Mouse (Mus musculus) myocyte (in vitro differentiated cells): ENCODE data around the gene 1700123L14Rik. TPM values are rescaled to one million over a fixed set of nuclear protein-coding genes. Genes with fewer than 3 reads are reported as not detected.

Experiments
- H3K27me3 ChIP-seq: one replicate; pipeline ENCODE4 v1.6.1; 2011; ENCODE audit not compliant: control insufficient read depth, insufficient read depth, insufficient read length
- H3K36me3 ChIP-seq: one replicate; pipeline ENCODE4 v1.6.1; 2011; ENCODE audit not compliant: control insufficient read depth, insufficient read depth
- H3K4me2 ChIP-seq: one replicate; pipeline ENCODE4 v1.6.1; 2011; ENCODE audit warnings: low read depth, control low read depth
- H3K4me3 ChIP-seq: one replicate; pipeline ENCODE4 v1.5.1; 2011; ENCODE audit warnings: mild to moderate bottlenecking, control low read depth, moderate library complexity
- H3K79me2 ChIP-seq: one replicate; pipeline ENCODE4 v1.6.1; 2011; ENCODE audit not compliant: control insufficient read depth, insufficient read depth
- H3ac ChIP-seq: one replicate; pipeline ENCODE4 v1.6.1; 2011; ENCODE audit not compliant: control insufficient read depth, insufficient read length
- CEBPB ChIP-seq: IDR thresholded peaks from 2 replicates; pipeline ENCODE4 v1.6.1; 2011; ENCODE audit warnings: mild to moderate bottlenecking, moderate library complexity; ENCODE audit not compliant: poor library complexity, insufficient read depth, severe bottlenecking
- E2F4 ChIP-seq: IDR thresholded peaks from one replicate; pipeline ENCODE4 v1.6.1; 2011; ENCODE audit warnings: mild to moderate bottlenecking, control low read depth, moderate library complexity; ENCODE audit not compliant: insufficient read depth
- MAX ChIP-seq: IDR thresholded peaks from one replicate; pipeline ENCODE4 v1.6.1; 2011; ENCODE audit warnings: low read depth, mild to moderate bottlenecking, control low read depth
- MYOD1 ChIP-seq, 3 experiments: IDR thresholded peaks; one replicate each; pipeline ENCODE4 v1.6.1; 2011; ENCODE audit warnings: control low read depth in 2 of 3, low read depth in 2 of 3, mild to moderate bottlenecking in 2 of 3, moderate library complexity in 1 of 3; ENCODE audit not compliant: insufficient read length in 2 of 3, control insufficient read depth in 1 of 3
- MYOG ChIP-seq, 3 experiments: IDR thresholded peaks; one replicate each; pipeline ENCODE4 v1.6.1; 2011; ENCODE audit warnings: control low read depth in 2 of 3, low read depth in 2 of 3, mild to moderate bottlenecking in 2 of 3; ENCODE audit not compliant: insufficient read length in 2 of 3, control insufficient read depth in 1 of 3, insufficient read depth in 1 of 3
- POLR2A ChIP-seq: IDR thresholded peaks from one replicate; pipeline ENCODE4 v1.6.1; 2011; ENCODE audit warnings: low read depth, mild to moderate bottlenecking, control low read depth, moderate library complexity; ENCODE audit not compliant: insufficient read length
- POLR2AphosphoS2 ChIP-seq: IDR thresholded peaks from one replicate; pipeline ENCODE4 v1.6.1; 2011; ENCODE audit warnings: low read depth, control low read depth; ENCODE audit not compliant: insufficient read length
- REST ChIP-seq: IDR thresholded peaks from one replicate; pipeline ENCODE4 v1.6.1; 2011; ENCODE audit warnings: mild to moderate bottlenecking, control low read depth, moderate library complexity; ENCODE audit not compliant: insufficient read depth, insufficient read length
- SRF ChIP-seq: IDR thresholded peaks from one replicate; pipeline ENCODE4 v1.6.1; 2011; ENCODE audit warnings: low read depth; ENCODE audit not compliant: control insufficient read depth, insufficient read length
- TCF12 ChIP-seq: IDR thresholded peaks from one replicate; pipeline ENCODE4 v1.6.1; 2011; ENCODE audit warnings: mild to moderate bottlenecking, control low read depth; ENCODE audit not compliant: poor library complexity, insufficient read depth, severe bottlenecking
- TCF3 ChIP-seq: IDR thresholded peaks from one replicate; pipeline ENCODE4 v1.6.1; 2011; ENCODE audit warnings: low read depth, control low read depth; ENCODE audit not compliant: insufficient read length
- USF1 ChIP-seq: IDR thresholded peaks from one replicate; pipeline ENCODE4 v1.6.1; 2011; ENCODE audit warnings: low read depth, mild to moderate bottlenecking, control low read depth, moderate library complexity
- polyA plus RNA-seq: library from polyadenylated mRNA; unstranded; fragments of >200 nt; fragmentation: generic; extraction: Trizol; gene quantifications from one replicate; pipeline ENCODE4 v1.2.1, GENCODE M21; 2012; ENCODE audit warnings: missing spikeins

Gene 1700123L14Rik
- polyA plus RNA-seq, 1 experiment, result not detected

- no peaks in the 10 kb centered on the region for H3K27me3 ChIP-seq
- H3K4me2 ChIP-seq, result no peak overlapping the region
- H3K4me3 ChIP-seq, result no peak overlapping the region
- H3ac ChIP-seq, result no peak overlapping the region
- no peaks in the 10 kb centered on the region for H3K79me2 ChIP-seq
- H3K36me3 ChIP-seq, result no peaks in the 10 kb centered on the region
- TF ChIP-seq E2F4, result no peak
- no peak for TF ChIP-seq REST
- TF ChIP-seq MYOG (IDR thresholded peaks at IDR 0.05; ENCODE audit: control insufficient read depth in 1 of 3, insufficient read depth in 1 of 3, insufficient read length in 2 of 3, low read depth in 2 of 3), result no peak
- TF ChIP-seq TCF12, result no peak
- no peak for TF ChIP-seq USF1
- TF ChIP-seq MYOD1 (IDR thresholded peaks at IDR 0.05; ENCODE audit: control insufficient read depth in 1 of 3, insufficient read length in 2 of 3, low read depth in 2 of 3), result no peak
- no peak for TF ChIP-seq POLR2AphosphoS2
- TF ChIP-seq SRF, result no peak
- no peak for TF ChIP-seq TCF3
- TF ChIP-seq MAX, result no peak
- no peak for TF ChIP-seq CEBPB
- TF ChIP-seq POLR2A, result no peak
Measured at GRCm38 (mm10) chr6:96167031-96167430, 988 bp upstream of the 1700123L14Rik start.

- H3K27me3 ChIP-seq, result no peaks in the 10 kb centered on the region
- no peak overlapping the region for H3K4me2 ChIP-seq
- H3K79me2 ChIP-seq, result no peaks in the 10 kb centered on the region
- H3K36me3 ChIP-seq, result no peaks in the 10 kb centered on the region
- H3ac ChIP-seq, result no peak overlapping the region
- no peak overlapping the region for H3K4me3 ChIP-seq
- no peak for TF ChIP-seq REST
- TF ChIP-seq MYOD1 (IDR thresholded peaks at IDR 0.05; ENCODE audit: control insufficient read depth in 1 of 3, insufficient read length in 2 of 3, low read depth in 2 of 3), result peak in 1 of 3 experiments; percentile 21
Measured at GRCm38 (mm10) chr6:96165403-96165802, 640 bp downstream of the 1700123L14Rik start.

- no peaks in the 10 kb centered on the region for H3K79me2 ChIP-seq
- no peak for TF ChIP-seq POLR2AphosphoS2
- no peaks in the 10 kb centered on the region for H3K36me3 ChIP-seq
- H3K27me3 ChIP-seq, result no peaks in the 10 kb centered on the region
- H3K4me3 ChIP-seq, result no peak overlapping the region
- no peak overlapping the region for H3ac ChIP-seq
- no peak overlapping the region for H3K4me2 ChIP-seq
Measured at GRCm38 (mm10) chr6:96143326-96143725, 22.7 kb downstream of the 1700123L14Rik start.

- peak overlapping the region; percentile 63 for H3ac ChIP-seq
- peak overlapping the region; percentile 72 for H3K4me2 ChIP-seq
- H3K36me3 ChIP-seq, result no peaks in the 10 kb centered on the region
- no peaks in the 10 kb centered on the region for H3K27me3 ChIP-seq
- H3K4me3 ChIP-seq, result peak overlapping the region; percentile 33
- TF ChIP-seq POLR2AphosphoS2, result no peak
- no peak for TF ChIP-seq TCF12
- no peak for TF ChIP-seq SRF
- TF ChIP-seq TCF3, result no peak
- TF ChIP-seq USF1, result no peak
- H3K79me2 ChIP-seq, result no peaks in the 10 kb centered on the region
Measured at GRCm38 (mm10) chr6:96116534-96117272, 49.3 kb downstream of the 1700123L14Rik start.

GRCm38 (mm10) chr6:96116148-96116533 is 49.9 kb downstream of the 1700123L14Rik start:
- Histone ChIP-seq H3K27me3 (no peaks in the 10 kb centered on the region), H3ac (peak overlapping the region; percentile 63), H3K4me3 (peak overlapping the region; percentile 33), H3K36me3 (no peaks in the 10 kb centered on the region), H3K4me2 (peak overlapping the region; percentile 72), H3K79me2 (no peaks in the 10 kb centered on the region)
- TF ChIP-seq TCF3 (no peak), REST (no peak), CEBPB (no peak), POLR2A (no peak), POLR2AphosphoS2 (no peak), USF1 (no peak), E2F4 (no peak), MYOD1 (IDR thresholded peaks at IDR 0.05; ENCODE audit: control insufficient read depth in 1 of 3, insufficient read length in 2 of 3, low read depth in 2 of 3) (no peak), MAX (no peak)

Other genes starting within 250 kb of the 1700123L14Rik start
- 0.02 TPM for gene Fam19a1, start 53.1 kb downstream of the 1700123L14Rik start, polyA plus RNA-seq